Mouse (Mus musculus) spleen, adult 2 months (tissue): ENCODE measurements around the gene Itpa.

Experiments used
- CTCF ChIP-seq: fragments of 200-500 bp; IDR thresholded peaks from 2 replicates; pipeline ENCODE4 v1.5.1; 2011; ENCODE audit warnings: mild to moderate bottlenecking, inconsistent platforms; ENCODE audit not compliant: insufficient read depth, insufficient read length, insufficient replicate concordance; ENCODE audit errors: extremely low read depth
- POLR2A ChIP-seq: fragments of 200-500 bp; IDR thresholded peaks from 2 replicates; pipeline ENCODE4 v1.6.1; 2011; ENCODE audit warnings: low read depth, low read length, inconsistent platforms

- TF ChIP-seq CTCF (no peak), POLR2A (no peak)
Measured at GRCm38 (mm10) chr2:130717951-130718350, 50.5 kb downstream of the Itpa start.
